Mouse (Mus musculus) right cerebral cortex, adult 18-20 months (tissue): ENCODE data around the gene Abca4.

ENCODE experiments used
- DNase-seq: peaks from one replicate; pipeline ENCODE4 v3.0.0; 2022; ENCODE audit warnings: mixed read lengths

Abca4 gene

GRCm38 (mm10) chr3:122043799-122044547, at the start of gene Abca4:
Gene Abca4, plus strand, starts transcription at chr3:122044443.
- no peak for DNase-seq

- DNase-seq: no peak
Measured at GRCm38 (mm10) chr3:121995125-121995524, 49.1 kb upstream of the Abca4 start.

GRCm38 (mm10) chr3:121999934-122000333, 44.3 kb upstream of the Abca4 start:
- no peak for DNase-seq

- no peak for DNase-seq
Measured at GRCm38 (mm10) chr3:122001568-122001967, 42.7 kb upstream of the Abca4 start.

GRCm38 (mm10) chr3:122009818-122010217, 34.4 kb upstream of the Abca4 start:
- DNase-seq: no peak

GRCm38 (mm10) chr3:122010292-122010691, 34.0 kb upstream of the Abca4 start:
- DNase-seq: no peak

- no peak for DNase-seq
Measured at GRCm38 (mm10) chr3:122012464-122012863, 31.8 kb upstream of the Abca4 start.

- no peak for DNase-seq
Measured at GRCm38 (mm10) chr3:122018421-122018820, 25.8 kb upstream of the Abca4 start.

- DNase-seq: no peak
Measured at GRCm38 (mm10) chr3:122019159-122019558, 25.1 kb upstream of the Abca4 start.

- DNase-seq: no peak
Measured at GRCm38 (mm10) chr3:122021029-122021652, 23.1 kb upstream of the Abca4 start.

GRCm38 (mm10) chr3:122022355-122022754, 21.9 kb upstream of the Abca4 start:
- DNase-seq: no peak

GRCm38 (mm10) chr3:122026676-122027075, 17.6 kb upstream of the Abca4 start:
- DNase-seq: no peak

GRCm38 (mm10) chr3:122027776-122028175, 16.5 kb upstream of the Abca4 start:
- no peak for DNase-seq

- DNase-seq: no peak
Measured at GRCm38 (mm10) chr3:122033248-122033837, 10.9 kb upstream of the Abca4 start.

GRCm38 (mm10) chr3:122034240-122034639, 10.0 kb upstream of the Abca4 start:
- no peak for DNase-seq

- DNase-seq: no peak
Measured at GRCm38 (mm10) chr3:122035092-122035491, 9.2 kb upstream of the Abca4 start.

- DNase-seq: no peak
Measured at GRCm38 (mm10) chr3:122040522-122040921, 3.7 kb upstream of the Abca4 start.

- no peak for DNase-seq
Measured at GRCm38 (mm10) chr3:122043102-122043501, 1.1 kb upstream of the Abca4 start.

GRCm38 (mm10) chr3:122046187-122046620, 2.0 kb downstream of the Abca4 start:
- no peak for DNase-seq

- no peak for DNase-seq
Measured at GRCm38 (mm10) chr3:122047402-122047801, 3.2 kb downstream of the Abca4 start.

- DNase-seq: peak; percentile 69
Measured at GRCm38 (mm10) chr3:122047921-122048861, 3.9 kb downstream of the Abca4 start.

GRCm38 (mm10) chr3:122049158-122049557, 4.9 kb downstream of the Abca4 start:
- DNase-seq: no peak
